Mouse (Mus musculus): ENCODE results near the gene 3425401B19Rik. TPM values are rescaled to one million over a fixed set of nuclear protein-coding genes. Genes with fewer than 3 reads are reported as not detected.

3425401B19Rik gene
- 10 to 100 TPM; 39.4 to 39.5 TPM for total RNA-seq (2021)

GRCm38 (mm10) chr14:32685124-32685826 is at the start of gene 3425401B19Rik:
Gene 3425401B19Rik (minus strand): TSS chr14:32685293.
- DNase-seq, result peak; percentile 44

- DNase-seq, result no peak
Observed at GRCm38 (mm10) chr14:32732961-32733360, 47.9 kb upstream of the 3425401B19Rik start.

- DNase-seq, result no peak
Observed at GRCm38 (mm10) chr14:32726864-32727263, 41.8 kb upstream of the 3425401B19Rik start.

GRCm38 (mm10) chr14:32721461-32721860 is 36.4 kb upstream of the 3425401B19Rik start:
- DNase-seq, result no peak

- DNase-seq, result no peak
Observed at GRCm38 (mm10) chr14:32716763-32717439, 31.8 kb upstream of the 3425401B19Rik start.

GRCm38 (mm10) chr14:32715489-32715888 is 30.4 kb upstream of the 3425401B19Rik start:
- no peak for DNase-seq

- no peak for DNase-seq
Observed at GRCm38 (mm10) chr14:32715076-32715475, 30.0 kb upstream of the 3425401B19Rik start.

GRCm38 (mm10) chr14:32709861-32710260 is 24.8 kb upstream of the 3425401B19Rik start:
- no peak for DNase-seq

GRCm38 (mm10) chr14:32708756-32709155 is 23.7 kb upstream of the 3425401B19Rik start:
- DNase-seq, result peak; percentile 23

- peak; percentile 32 for DNase-seq
Observed at GRCm38 (mm10) chr14:32707938-32708337, 22.8 kb upstream of the 3425401B19Rik start.

- peak; percentile 48 for DNase-seq
Observed at GRCm38 (mm10) chr14:32700972-32701371, 15.9 kb upstream of the 3425401B19Rik start.

- DNase-seq, result no peak
Observed at GRCm38 (mm10) chr14:32698556-32698955, 13.5 kb upstream of the 3425401B19Rik start.

- DNase-seq, result no peak
Observed at GRCm38 (mm10) chr14:32697774-32698173, 12.7 kb upstream of the 3425401B19Rik start.

- DNase-seq, result no peak
Observed at GRCm38 (mm10) chr14:32696344-32696743, 11.3 kb upstream of the 3425401B19Rik start.

GRCm38 (mm10) chr14:32695906-32696305 is 10.8 kb upstream of the 3425401B19Rik start:
- no peak for DNase-seq

GRCm38 (mm10) chr14:32684735-32685105 is 373 bp downstream of the 3425401B19Rik start:
- peak; percentile 18 for DNase-seq

- peak; percentile 47 for DNase-seq
Observed at GRCm38 (mm10) chr14:32683982-32684734, 935 bp downstream of the 3425401B19Rik start.

GRCm38 (mm10) chr14:32683251-32683838 is 1.7 kb downstream of the 3425401B19Rik start:
- DNase-seq, result peak; percentile 59

- no peak for DNase-seq
Observed at GRCm38 (mm10) chr14:32682536-32682935, 2.6 kb downstream of the 3425401B19Rik start.

- DNase-seq, result no peak
Observed at GRCm38 (mm10) chr14:32681603-32682002, 3.5 kb downstream of the 3425401B19Rik start.

- no peak for DNase-seq
Observed at GRCm38 (mm10) chr14:32678565-32678964, 6.5 kb downstream of the 3425401B19Rik start.

GRCm38 (mm10) chr14:32673178-32673577 is 11.9 kb downstream of the 3425401B19Rik start:
- no peak for DNase-seq

GRCm38 (mm10) chr14:32663099-32663498 is 22.0 kb downstream of the 3425401B19Rik start:
- no peak for DNase-seq

All from heart, postnatal 4 days (tissue).